Mouse (Mus musculus): ENCODE data around the gene Fto.

The Fto gene

GRCm38 (mm10) chr8:91324271-91324670 is 10.9 kb downstream of the Fto start:
- DNase-seq (ENCODE audit: low spot score), result no peak

DNA sequence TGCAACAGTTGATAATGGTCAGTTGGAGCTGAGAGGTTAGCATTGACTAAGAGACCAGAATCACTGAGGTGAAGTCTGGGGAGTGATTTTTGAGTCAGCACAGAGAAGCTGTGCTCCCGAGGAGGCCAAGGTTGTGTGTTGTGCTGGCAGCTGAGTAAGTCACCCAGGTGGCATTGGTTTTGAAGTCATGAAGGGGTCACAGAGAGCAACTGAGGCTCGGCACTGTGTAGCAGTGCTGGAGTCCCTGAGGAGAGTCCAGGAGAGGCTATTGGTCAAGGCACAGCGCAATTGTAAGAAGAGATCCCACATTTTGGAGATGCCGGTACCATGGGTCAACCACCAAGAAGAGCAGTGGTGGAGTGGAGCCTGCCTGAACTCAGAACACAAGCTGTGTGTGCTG is 11.6 kb downstream of the Fto start:
- no peak for DNase-seq (ENCODE audit: low spot score)

DNA sequence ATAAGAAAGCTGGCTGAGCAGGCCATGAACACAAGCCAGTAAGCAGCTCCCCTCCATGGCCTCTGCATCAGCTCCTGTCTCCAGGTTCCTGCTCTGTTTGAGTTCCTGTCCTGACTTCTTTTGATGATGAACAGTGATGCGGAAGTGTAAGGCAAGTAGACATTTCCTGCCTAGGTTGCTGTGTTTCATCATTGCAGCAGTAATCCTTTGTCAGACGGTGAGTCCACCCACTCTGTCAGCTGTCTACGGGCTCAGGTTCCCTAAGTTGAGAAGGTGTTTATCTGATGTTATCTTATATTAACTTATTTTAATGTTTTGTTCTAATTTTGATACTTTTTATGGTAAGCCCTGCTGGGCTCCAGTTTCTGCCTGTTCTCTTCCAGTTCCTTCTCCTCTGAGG is 12.7 kb downstream of the Fto start:
- no peak for DNase-seq (ENCODE audit: low spot score)

- DNase-seq (ENCODE audit: low spot score), result no peak
These were observed 13.6 kb downstream of the Fto start for GRCm38 (mm10) chr8:91326946-91327345.

GRCm38 (mm10) chr8:91327471-91328205 is 14.3 kb downstream of the Fto start:
- no peak for DNase-seq (ENCODE audit: low spot score)

DNA sequence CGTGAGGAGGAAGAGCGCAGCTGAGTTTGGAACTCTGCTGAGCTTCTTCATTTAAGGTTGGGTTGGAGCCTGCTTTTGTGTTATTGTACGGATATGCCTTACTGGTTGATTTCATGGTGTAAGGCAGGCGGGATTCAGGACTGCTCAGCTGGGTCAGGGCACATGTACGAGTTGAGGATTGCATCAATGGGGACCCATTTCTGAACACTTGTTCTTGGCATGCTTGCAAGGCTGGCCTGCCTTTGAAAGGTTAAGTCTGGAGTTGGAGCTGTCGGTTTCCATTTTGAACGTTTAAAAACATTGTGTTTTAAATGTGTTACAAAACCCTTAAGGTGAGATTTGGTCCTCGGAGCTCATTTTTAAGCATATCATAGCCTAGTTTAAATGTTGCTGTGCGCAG is 15.7 kb downstream of the Fto start:
- DNase-seq (ENCODE audit: low spot score), result no peak

DNA sequence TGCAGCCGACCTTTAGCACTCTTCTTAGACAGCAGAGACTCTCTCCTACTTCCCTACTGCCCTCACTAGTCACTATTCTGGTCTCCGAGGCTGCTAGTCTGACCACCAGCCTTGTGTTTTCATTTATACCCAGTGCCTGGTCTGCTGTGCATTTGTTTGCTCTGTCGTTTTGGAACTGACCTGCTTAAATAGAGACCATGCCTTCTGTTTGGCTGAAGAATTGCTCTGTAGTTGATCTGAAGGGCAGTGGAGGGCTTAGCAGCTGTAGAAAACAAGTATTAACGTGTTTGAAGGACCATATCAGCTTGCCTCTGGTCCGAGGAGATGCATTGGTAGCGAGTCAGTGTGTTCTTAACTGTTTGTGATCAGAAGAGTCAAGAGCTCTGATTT is 16.1 kb downstream of the Fto start:
- no peak for DNase-seq (ENCODE audit: low spot score)

DNA sequence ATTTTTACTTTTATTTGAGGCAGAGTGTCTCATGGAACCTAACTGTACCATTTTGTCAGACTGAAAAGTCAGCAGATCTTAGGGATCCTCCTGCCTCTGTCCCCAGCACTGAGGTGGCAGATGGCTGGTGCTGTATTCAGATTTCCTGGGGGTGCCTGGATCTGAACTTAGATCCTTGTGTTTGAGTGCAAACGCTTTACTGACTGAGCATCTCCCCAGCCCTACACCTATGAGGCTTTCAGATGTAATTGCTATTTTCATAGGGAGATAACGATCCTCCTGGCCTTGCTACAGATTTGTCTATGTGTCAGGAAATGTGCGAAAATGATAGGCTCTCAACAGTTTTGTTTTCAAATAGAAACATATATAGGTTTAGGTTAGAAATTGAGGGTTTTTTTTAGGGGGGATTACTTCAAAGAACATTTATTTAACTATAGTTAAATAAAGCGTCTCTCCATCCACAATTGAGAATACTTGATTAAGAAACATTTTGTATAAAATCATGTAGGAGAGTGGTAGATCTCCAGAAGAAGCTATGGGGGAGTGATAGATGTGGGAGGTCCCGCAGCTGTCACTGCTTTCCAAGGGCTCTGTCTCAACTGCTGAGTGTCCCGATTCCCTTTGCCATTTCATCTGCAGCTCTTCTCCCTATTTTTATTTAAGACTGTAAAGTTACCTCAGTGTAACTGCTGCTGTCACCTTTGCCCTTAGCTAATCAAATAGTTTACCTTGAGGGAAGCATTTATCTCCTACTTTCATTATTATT is 25.2 kb downstream of the Fto start:
- no peak for DNase-seq (ENCODE audit: low spot score)

- no peak for DNase-seq (ENCODE audit: low spot score)
These were observed 26.3 kb downstream of the Fto start for GRCm38 (mm10) chr8:91339651-91340050.

- DNase-seq (ENCODE audit: low spot score), result no peak
These were observed 27.4 kb downstream of the Fto start for GRCm38 (mm10) chr8:91340746-91341145.

- DNase-seq (ENCODE audit: low spot score), result no peak
These were observed 28.9 kb downstream of the Fto start for GRCm38 (mm10) chr8:91342196-91342595.

GRCm38 (mm10) chr8:91342798-91343197 is 29.5 kb downstream of the Fto start:
- no peak for DNase-seq (ENCODE audit: low spot score)

DNA sequence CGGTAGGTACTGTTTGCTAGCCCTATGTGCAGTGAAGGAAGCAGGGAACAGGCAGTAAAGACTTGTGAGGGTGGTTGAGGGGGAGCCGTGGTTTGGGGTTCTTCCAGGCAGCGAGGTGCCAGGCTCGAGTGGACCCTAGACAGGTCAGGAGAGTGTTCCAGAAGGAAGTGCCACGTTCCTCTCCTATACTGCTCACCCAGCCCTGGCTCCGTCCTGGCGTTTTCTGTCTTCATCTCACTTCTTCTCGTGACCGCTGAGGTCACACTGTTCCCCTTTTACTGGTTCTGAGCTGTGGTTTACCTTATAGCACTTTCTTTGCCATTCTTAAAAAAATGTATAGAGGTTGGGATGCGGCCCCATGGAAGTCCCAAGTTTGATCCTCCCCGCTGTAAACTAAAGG is 31.3 kb downstream of the Fto start:
- no peak for DNase-seq (ENCODE audit: low spot score)

- DNase-seq (ENCODE audit: low spot score), result no peak
These were observed 33.8 kb downstream of the Fto start for GRCm38 (mm10) chr8:91347146-91347545.

- DNase-seq (ENCODE audit: low spot score), result no peak
These were observed 34.3 kb downstream of the Fto start for GRCm38 (mm10) chr8:91347595-91347994.

DNA sequence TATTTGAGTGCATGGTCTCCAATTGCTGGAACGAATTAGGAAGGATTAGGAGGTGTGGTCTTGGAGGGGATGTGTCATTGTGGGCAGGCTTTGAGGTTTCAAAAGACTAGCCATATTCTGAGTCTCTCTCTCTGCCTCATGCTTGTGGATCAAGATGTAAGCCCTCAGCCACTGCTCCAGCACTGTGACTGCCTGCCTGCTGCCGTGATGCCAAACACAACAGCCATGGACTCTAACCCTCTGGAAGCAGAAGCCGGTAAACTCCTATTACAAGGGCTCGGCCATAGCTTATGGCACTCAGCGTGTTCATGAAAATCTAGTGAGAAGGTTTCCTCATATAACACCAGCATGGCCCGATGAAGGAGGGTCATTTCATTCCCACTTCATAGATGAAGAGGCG is 36.5 kb downstream of the Fto start:
- DNase-seq (ENCODE audit: low spot score), result no peak

DNA sequence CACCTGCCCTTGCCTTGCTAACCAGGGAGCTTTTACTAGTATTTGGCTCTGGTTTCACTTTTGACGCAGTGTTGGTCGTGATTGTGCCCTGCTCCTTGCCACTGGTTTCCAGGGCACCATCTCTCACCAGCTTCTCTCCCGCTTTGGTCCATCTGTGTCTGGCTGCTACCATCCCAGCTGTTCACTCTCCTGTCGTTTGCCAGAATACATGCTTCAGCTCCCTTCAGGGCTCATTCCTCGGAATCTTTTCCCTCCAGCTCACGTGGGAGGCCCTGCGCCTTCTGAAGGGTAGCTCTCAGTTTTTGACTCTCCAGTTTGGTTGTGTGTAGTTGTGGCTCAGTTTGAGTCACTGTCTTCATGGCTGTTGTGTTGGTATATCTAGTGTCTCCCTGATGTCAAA is 37.3 kb downstream of the Fto start:
- no peak for DNase-seq (ENCODE audit: low spot score)

DNA sequence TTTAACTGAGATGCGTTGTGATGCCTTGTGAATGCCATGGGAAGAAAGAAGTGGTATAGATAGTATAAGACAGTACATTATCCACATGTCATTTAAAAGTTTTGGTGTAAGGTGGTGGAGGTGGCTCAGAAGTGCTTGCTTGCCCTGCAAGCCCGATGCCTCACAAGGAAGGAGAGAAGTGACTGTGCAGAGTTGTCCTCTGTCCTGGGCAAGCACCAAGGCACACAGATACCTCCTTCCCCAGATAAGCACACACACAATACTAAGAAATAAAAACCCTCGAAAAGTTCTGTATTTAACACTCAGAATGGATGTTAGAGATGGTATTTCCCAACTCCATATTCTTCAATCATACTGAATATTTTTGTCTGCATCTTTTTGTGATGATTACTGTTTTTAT is 39.3 kb downstream of the Fto start:
- no peak for DNase-seq (ENCODE audit: low spot score)

DNA sequence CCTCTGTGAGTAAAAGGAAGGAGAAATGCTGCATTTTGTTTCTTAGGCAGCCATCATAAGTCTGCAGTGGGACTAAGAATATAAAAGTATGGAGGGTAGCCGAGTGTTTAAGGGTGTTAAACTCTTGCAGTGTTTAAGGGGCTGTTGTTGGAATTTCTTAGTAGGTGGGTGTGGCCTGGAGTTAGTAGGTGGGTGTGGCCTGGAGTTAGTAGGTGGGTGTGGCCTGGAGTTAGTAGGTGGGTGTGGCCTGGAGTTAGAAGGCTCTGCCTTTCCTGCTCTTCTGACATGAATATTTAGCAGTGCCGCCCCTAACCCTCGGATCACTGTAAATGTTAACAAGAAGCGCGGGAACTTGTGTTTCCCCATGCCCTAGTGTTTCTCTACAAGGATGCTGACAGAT is 39.7 kb downstream of the Fto start:
- no peak for DNase-seq (ENCODE audit: low spot score)

DNA sequence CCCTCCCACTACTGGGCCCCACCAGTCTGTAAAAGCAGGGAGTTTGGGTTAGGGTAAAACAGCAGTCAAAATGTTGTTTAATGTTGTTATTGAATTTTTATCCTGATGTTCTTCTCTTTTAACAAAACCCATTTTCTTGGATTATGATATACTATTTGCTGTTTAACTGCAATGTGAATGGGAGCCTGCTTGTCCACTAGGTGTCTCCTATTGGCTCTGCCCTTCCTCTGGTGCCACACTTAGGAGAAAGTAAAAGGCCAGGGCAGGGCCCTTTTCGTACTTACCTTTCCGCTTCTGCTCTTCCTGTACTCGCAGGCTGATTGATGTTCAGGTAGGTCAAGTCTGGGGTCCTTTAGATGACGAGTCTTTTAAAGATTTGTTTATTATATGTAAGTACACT is 40.6 kb downstream of the Fto start:
- no peak for DNase-seq (ENCODE audit: low spot score)

- peak; percentile 23 for DNase-seq (ENCODE audit: low spot score)
These were observed 42.1 kb downstream of the Fto start for GRCm38 (mm10) chr8:91355301-91355905.

DNA sequence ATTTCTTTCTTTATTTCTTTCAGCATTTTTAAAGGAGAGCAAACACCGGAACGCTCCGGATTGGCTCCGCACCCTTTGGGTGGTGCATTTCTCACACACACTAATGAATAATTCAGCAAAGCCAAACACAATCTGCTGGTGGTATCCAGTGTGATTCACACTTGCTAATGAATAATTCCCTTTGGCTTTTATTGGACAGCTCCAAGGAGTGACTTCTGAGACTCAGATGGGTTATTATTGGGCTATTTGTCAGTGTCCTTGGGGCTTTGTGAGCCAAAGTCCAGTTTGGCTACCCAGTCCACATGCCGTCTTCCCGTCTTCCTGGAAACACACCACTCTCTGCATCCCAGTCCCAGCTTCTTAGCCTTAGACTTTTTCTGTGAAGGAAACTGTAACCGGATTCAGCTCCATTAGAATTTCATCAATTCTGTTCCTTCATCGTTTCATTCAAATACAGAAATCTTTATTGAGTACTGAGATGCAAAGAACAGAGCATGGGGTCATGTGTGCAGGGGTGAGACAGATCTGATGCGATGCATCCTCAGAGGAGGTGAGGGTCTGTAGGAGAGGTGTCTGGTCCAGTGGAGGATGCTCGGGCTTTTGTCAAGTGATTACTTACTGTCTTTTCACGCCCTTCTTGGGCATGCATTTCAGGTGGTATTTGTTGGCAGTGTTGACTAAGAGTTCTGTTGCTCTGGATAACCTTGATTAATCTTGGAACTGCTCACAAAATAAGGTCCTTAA is 42.8 kb downstream of the Fto start:
- no peak for DNase-seq (ENCODE audit: low spot score)

Data from MN1 (cell line).